Mouse (Mus musculus) retina, embryonic 14.5 days (tissue): ENCODE measurements at regions not wholly inside any gene's neighbourhood (a gene's known extent, or its start where the extent isn't known, plus 50 kb on each side); places are given as distances from the start of the nearest gene placed in this dataset.

ENCODE experiments used
- DNase-seq: peaks from one replicate; pipeline ENCODE4 v3.0.0-alpha.2; 2015; ENCODE audit warnings: low spot score

- DNase-seq: no peak
Observed at GRCm38 (mm10) chr3:58072230-58072839, 224.5 kb upstream of the Pfn2 start.

- no peak for DNase-seq
Observed at GRCm38 (mm10) chr3:58089344-58090139, 241.7 kb upstream of the Pfn2 start.

GRCm38 (mm10) chr3:58090396-58090795 is 242.5 kb upstream of the Pfn2 start:
- no peak for DNase-seq

- DNase-seq: no peak
Observed at GRCm38 (mm10) chr3:58091466-58092176, 243.7 kb upstream of the Pfn2 start.

- peak; percentile 39 for DNase-seq
Observed at GRCm38 (mm10) chr3:58110911-58111476, 263.1 kb upstream of the Pfn2 start.

- peak; percentile 77 for DNase-seq
Observed at GRCm38 (mm10) chr3:58112431-58112856, 264.6 kb upstream of the Pfn2 start.

GRCm38 (mm10) chr3:58113941-58114340 is 266.1 kb upstream of the Pfn2 start:
- no peak for DNase-seq

- DNase-seq: no peak
Observed at GRCm38 (mm10) chr3:58115511-58115910, 267.6 kb upstream of the Pfn2 start.

- DNase-seq: no peak
Observed at GRCm38 (mm10) chr3:58116848-58117247, 269.0 kb upstream of the Pfn2 start.

- DNase-seq: no peak
Observed at GRCm38 (mm10) chr3:58120051-58120450, 272.2 kb upstream of the Pfn2 start.

- DNase-seq: peak; percentile 91
Observed at GRCm38 (mm10) chr3:58122456-58123359, 274.8 kb upstream of the Pfn2 start.

GRCm38 (mm10) chr3:58123396-58124077 is 275.7 kb upstream of the Pfn2 start:
- DNase-seq: no peak

- no peak for DNase-seq
Observed at GRCm38 (mm10) chr3:58124886-58125285, 277.0 kb upstream of the Pfn2 start.

GRCm38 (mm10) chr3:58126996-58127395 is 279.1 kb upstream of the Pfn2 start:
- DNase-seq: no peak

GRCm38 (mm10) chr3:58128059-58128458 is 280.2 kb upstream of the Pfn2 start:
- DNase-seq: no peak

GRCm38 (mm10) chr3:58129358-58129903 is 281.6 kb upstream of the Pfn2 start:
- no peak for DNase-seq

- DNase-seq: peak; percentile 77
Observed at GRCm38 (mm10) chr3:58135607-58136365, 278.7 kb upstream of the Tsc22d2 start.

- peak; percentile 50 for DNase-seq
Observed at GRCm38 (mm10) chr3:58138726-58139585, 275.6 kb upstream of the Tsc22d2 start.

- no peak for DNase-seq
Observed at GRCm38 (mm10) chr3:58146108-58146507, 268.4 kb upstream of the Tsc22d2 start.
